In the genomic region with DNA sequence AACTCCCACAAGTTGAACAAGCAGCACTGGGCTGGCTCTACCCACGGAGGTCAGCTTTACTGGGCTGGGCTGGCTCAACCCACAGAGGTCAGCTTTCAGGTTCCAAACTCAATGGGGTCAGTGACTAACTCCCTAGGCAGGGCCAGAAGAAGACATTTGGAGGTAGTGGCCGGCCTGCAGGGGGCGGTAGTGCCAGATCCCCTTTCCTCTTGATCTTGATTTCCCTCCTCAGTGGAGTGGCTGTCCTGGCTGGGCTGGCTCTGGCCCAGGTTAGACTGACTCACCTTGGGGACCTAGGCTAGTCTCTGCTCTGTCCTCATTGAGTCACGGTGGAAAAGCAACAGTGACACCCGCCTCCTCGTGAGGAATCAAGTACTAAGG, we compare ENCODE assay signal across 11 mouse cellular contexts. TPM values are rescaled to one million over a fixed set of nuclear protein-coding genes. Genes with fewer than 3 reads are reported as not detected.
DNase-seq lines count a peak whose midpoint lies in the region; ATAC-seq and TF ChIP-seq lines count a peak whose summit lies in the region.
"Had no signal": no experiment of that assay in that cellular context is flagged by ENCODE, and none has a peak within 500 bp of the region (broad histone marks: within the 10 kb centered on the region; RNA-seq: fewer than 3 reads in every experiment).

No protein-coding gene starts in this region.

- H3K4me3 ChIP-seq in hindbrain, postnatal 0 days (ENCODE audit: low read length) = no peak overlapping the region
- H3K4me3 ChIP-seq in hindbrain, embryonic 14.5 days (replicated peaks; ENCODE audit: low read length) = no peak overlapping the region
- H3K4me3 ChIP-seq in midbrain, embryonic 10.5 days = no peak overlapping the region
- no peak overlapping the region for H3K4me3 ChIP-seq in hindbrain, embryonic 11.5 days (ENCODE audit: low read depth, low read length)
- H3K4me3 ChIP-seq: midbrain, embryonic 15.5 days had no signal

- H3K4me1 ChIP-seq in hindbrain, postnatal 0 days (ENCODE audit: insufficient read depth, low read length) = no peaks in the 10 kb centered on the region
- H3K4me1 ChIP-seq in hindbrain, embryonic 14.5 days (replicated peaks; ENCODE audit: control insufficient read depth, insufficient read depth, low read length) = no peaks in the 10 kb centered on the region
- no peaks in the 10 kb centered on the region for H3K4me1 ChIP-seq in midbrain, embryonic 10.5 days
- H3K4me1 ChIP-seq in hindbrain, embryonic 11.5 days (replicated peaks; ENCODE audit: control insufficient read depth, insufficient read depth, low read length) = no peaks in the 10 kb centered on the region
- H3K4me1 ChIP-seq: midbrain, embryonic 15.5 days had no signal

- no peaks in the 10 kb centered on the region for H3K9me3 ChIP-seq in hindbrain, postnatal 0 days (ENCODE audit: low read length)
- H3K9me3 ChIP-seq in hindbrain, embryonic 14.5 days (ENCODE audit: control insufficient read depth, low read length) = no peaks in the 10 kb centered on the region
- peaks cover 4% of the 10 kb centered on the region; the same call in 1 of the 2 replicates for H3K9me3 ChIP-seq in midbrain, embryonic 10.5 days (replicated peaks)
- no peaks in the 10 kb centered on the region for H3K9me3 ChIP-seq in hindbrain, embryonic 11.5 days (ENCODE audit: control insufficient read depth, low read length)
- H3K9me3 ChIP-seq: midbrain, embryonic 15.5 days had no signal

- H3K27me3 ChIP-seq in hindbrain, postnatal 0 days (ENCODE audit: insufficient read depth, low read length) = no peaks in the 10 kb centered on the region
- no peaks in the 10 kb centered on the region for H3K27me3 ChIP-seq in hindbrain, embryonic 14.5 days (ENCODE audit: control insufficient read depth, insufficient read depth, low read length)
- H3K27me3 ChIP-seq in midbrain, embryonic 10.5 days (ENCODE audit: low read depth, poor library complexity, severe bottlenecking) = no peaks in the 10 kb centered on the region
- H3K27me3 ChIP-seq in hindbrain, embryonic 11.5 days (ENCODE audit: control insufficient read depth, insufficient read depth, low read length) = no peaks in the 10 kb centered on the region
- H3K27me3 ChIP-seq: midbrain, embryonic 15.5 days had no signal

- TF ChIP-seq POLR2A in brain, embryonic 14.5 days (IDR thresholded peaks at IDR 0.05; ENCODE audit: borderline replicate concordance, extremely low read depth, insufficient read depth, insufficient read length, poor library complexity, severe bottlenecking) = no peak

- no peak overlapping the region for H3K4me2 ChIP-seq in hindbrain, postnatal 0 days (ENCODE audit: low read depth, low read length)
- H3K4me2 ChIP-seq in hindbrain, embryonic 14.5 days (replicated peaks) = no peak overlapping the region
- H3K4me2 ChIP-seq in hindbrain, embryonic 11.5 days (replicated peaks; ENCODE audit: low read depth, low read length) = no peak overlapping the region
- H3K4me2 ChIP-seq: midbrain, embryonic 15.5 days had no signal

- 81% methylated on average over 6 of the region's 6 CpGs for WGBS in hindbrain, postnatal 0 days
- 82% methylated on average over 6 of the region's 6 CpGs for WGBS in hindbrain, embryonic 14.5 days
- WGBS in midbrain, embryonic 10.5 days = 87% methylated on average over 6 of the region's 6 CpGs
- WGBS in hindbrain, embryonic 11.5 days = 87% methylated on average over 6 of the region's 6 CpGs

- no peak overlapping the region for H3K9ac ChIP-seq in hindbrain, postnatal 0 days (replicated peaks; ENCODE audit: low read length)
- H3K9ac ChIP-seq in hindbrain, embryonic 14.5 days = no peak overlapping the region
- no peak overlapping the region for H3K9ac ChIP-seq in hindbrain, embryonic 11.5 days (ENCODE audit: low read depth, low read length)
- H3K9ac ChIP-seq: midbrain, embryonic 15.5 days had no signal

- TF ChIP-seq CTCF in hindbrain, postnatal 0 days (IDR thresholded peaks at IDR 0.05; ENCODE audit: low read depth) = peak; percentile 38
- TF ChIP-seq CTCF in brain, embryonic 14.5 days (IDR thresholded peaks at IDR 0.05; ENCODE audit: borderline replicate concordance, extremely low read depth, insufficient read depth, insufficient read length) = 0 out of 2 replicates have a peak, but pooled peaks have one; percentile 15

- no peaks in the 10 kb centered on the region for H3K36me3 ChIP-seq in hindbrain, postnatal 0 days (ENCODE audit: insufficient read depth, low read length)
- H3K36me3 ChIP-seq in hindbrain, embryonic 14.5 days (replicated peaks; ENCODE audit: control insufficient read depth, insufficient read depth) = no peaks in the 10 kb centered on the region
- H3K36me3 ChIP-seq in midbrain, embryonic 10.5 days = no peaks in the 10 kb centered on the region
- no peaks in the 10 kb centered on the region for H3K36me3 ChIP-seq in hindbrain, embryonic 11.5 days (ENCODE audit: control insufficient read depth, insufficient read depth, low read length)
- H3K36me3 ChIP-seq: midbrain, embryonic 15.5 days had no signal

- H3K27ac ChIP-seq in hindbrain, postnatal 0 days = no peak overlapping the region
- no peak overlapping the region for H3K27ac ChIP-seq in hindbrain, embryonic 14.5 days
- H3K27ac ChIP-seq in midbrain, embryonic 10.5 days (replicated peaks) = no peak overlapping the region
- no peak overlapping the region for H3K27ac ChIP-seq in hindbrain, embryonic 11.5 days (ENCODE audit: low read depth, low read length)
- H3K27ac ChIP-seq: midbrain, embryonic 15.5 days had no signal

- ATAC-seq in hindbrain, postnatal 0 days = no peak
- no peak for ATAC-seq in hindbrain, embryonic 14.5 days (ENCODE audit: low FRiP score)
- ATAC-seq in hindbrain, embryonic 11.5 days (ENCODE audit: low FRiP score) = no peak
- ATAC-seq: midbrain, embryonic 15.5 days had no signal

- no peak for DNase-seq in hindbrain, postnatal 0 days (ENCODE audit: low spot score)
- DNase-seq in hindbrain, embryonic 14.5 days (ENCODE audit: low spot score) = no peak
- DNase-seq in CD4-positive helper T cell, adult 2 months (ENCODE audit: low read depth, low spot score) = peak; percentile 25
- no peak for DNase-seq in brain, embryonic 14.5 days (ENCODE audit: low read depth)
- DNase-seq in lung, postnatal 4 days = peak; percentile 62 to 70
- DNase-seq in right cerebral cortex, adult 18-20 months = no peak
- no peak for DNase-seq in midbrain, embryonic 10.5 days (ENCODE audit: low spot score)
- no peak for DNase-seq in hindbrain, embryonic 11.5 days (ENCODE audit: low spot score)
- DNase-seq: cerebellum, adult 9-10 months; heart, postnatal 10 days had no signal

RNA-seq across cellular contexts. Expression of a gene that starts 20.4 kb away (rescaled TPM):
- 64.3 and 69.6 TPM in 2 replicates for total RNA-seq in hindbrain, postnatal 0 days (2014; rRNA removed)
- polyA plus RNA-seq in hindbrain, postnatal 0 days (2015; fragmentation: Nextera tagmentation; extraction: Ambion mirVana) = 44.4 and 46.4 TPM in 2 replicates
- 39.2 and 42.9 TPM in 2 replicates for polyA plus RNA-seq in hindbrain, embryonic 14.5 days (2014; fragmentation: Nextera tagmentation; extraction: Ambion mirVana)
- polyA plus RNA-seq in brain, embryonic 14.5 days (2012; rRNA removed) = 40.2 and 46.1 TPM in 2 replicates
- 29.2 and 35.7 TPM in 2 replicates for polyA plus RNA-seq in midbrain, embryonic 10.5 days (2016; fragmentation: Nextera tagmentation; extraction: Ambion mirVana)
- 19.5 and 28.4 TPM in 2 replicates for polyA plus RNA-seq in hindbrain, embryonic 11.5 days (2014; fragmentation: Nextera tagmentation; extraction: Ambion mirVana)

RNA-seq across cellular contexts. Expression of a gene that starts 21.4 kb away (rescaled TPM):
- 3.1 and 3.7 TPM in 2 replicates for total RNA-seq in hindbrain, postnatal 0 days (2014; rRNA removed)
- polyA plus RNA-seq in hindbrain, postnatal 0 days (2015; fragmentation: Nextera tagmentation; extraction: Ambion mirVana) = 2.9 and 3.0 TPM in 2 replicates
- 5.3 TPM in 2 replicates for polyA plus RNA-seq in hindbrain, embryonic 14.5 days (2014; fragmentation: Nextera tagmentation; extraction: Ambion mirVana)
- 4.8 and 5.1 TPM in 2 replicates for polyA plus RNA-seq in brain, embryonic 14.5 days (2012; rRNA removed)
- polyA plus RNA-seq in midbrain, embryonic 10.5 days (2016; fragmentation: Nextera tagmentation; extraction: Ambion mirVana) = 5.9 and 6.4 TPM in 2 replicates
- 5.2 and 6.0 TPM in 2 replicates for polyA plus RNA-seq in hindbrain, embryonic 11.5 days (2014; fragmentation: Nextera tagmentation; extraction: Ambion mirVana)

Comparison
In these comparisons a context has a peak if more than half of its experiments do, and no peak if none do; other contexts are left out.
1. DNase-seq: peak in CD4-positive helper T cell, adult 2 months (single experiment) and lung, postnatal 4 days (2 of 2); none in hindbrain, postnatal 0 days (single experiment), hindbrain, embryonic 14.5 days (single experiment), brain, embryonic 14.5 days (single experiment), right cerebral cortex, adult 18-20 months (single experiment), midbrain, embryonic 10.5 days (single experiment) and hindbrain, embryonic 11.5 days (single experiment).